Mouse (Mus musculus): ENCODE measurements around the gene Olfr1128.
"Not testable (repeated sequence)": the region's sequence is repeated elsewhere in the genome, so short reads cannot be mapped to it uniquely, and the experiment has no call there.

Olfr1128 gene

GRCm38 (mm10) chr2:87545442-87545841 lies at the start of gene Olfr1128:
Gene Olfr1128 (minus strand): TSS chr2:87545542.
- DNase-seq, result no peak

- DNase-seq, result not testable (repeated sequence)
Observed at GRCm38 (mm10) chr2:87573602-87574001, 28.3 kb upstream of the Olfr1128 start, which contains the start of gene Olfr1129. Gene Olfr1129 (plus strand): TSS chr2:87573902.

- DNase-seq, result no peak
Observed at GRCm38 (mm10) chr2:87534826-87535225, 10.5 kb downstream of the Olfr1128 start.

- no peak for DNase-seq
Observed at GRCm38 (mm10) chr2:87531496-87531895, 13.8 kb downstream of the Olfr1128 start, which contains the start of gene Olfr153. Gene Olfr153 (plus strand): TSS chr2:87531796.

- not testable (repeated sequence) for DNase-seq
Observed at GRCm38 (mm10) chr2:87525899-87526616, 19.3 kb downstream of the Olfr1128 start.

GRCm38 (mm10) chr2:87520651-87521050 lies 24.7 kb downstream of the Olfr1128 start:
- no peak for DNase-seq

GRCm38 (mm10) chr2:87516581-87516980 lies 28.8 kb downstream of the Olfr1128 start:
- no peak for DNase-seq

GRCm38 (mm10) chr2:87515457-87516060 lies 29.8 kb downstream of the Olfr1128 start:
- no peak for DNase-seq

DNA sequence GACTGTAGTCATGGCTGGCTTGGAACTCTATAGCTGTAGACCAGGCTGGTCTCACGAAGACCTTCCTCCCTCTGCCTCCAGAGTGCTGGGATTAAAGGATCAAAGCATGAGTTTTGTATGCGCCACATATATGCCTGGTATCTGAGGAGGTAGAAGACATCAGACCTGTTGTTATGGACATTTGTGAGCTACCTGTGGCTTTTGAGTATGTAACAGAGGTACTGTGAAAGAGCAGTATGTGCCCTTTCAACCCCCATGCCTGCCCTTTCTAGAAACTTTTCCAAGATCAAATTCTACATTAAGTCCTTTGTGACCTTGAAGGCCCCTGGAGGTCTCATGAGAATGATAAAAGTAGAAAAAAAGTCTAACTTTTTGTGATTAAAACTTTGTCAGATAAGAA lies 30.3 kb downstream of the Olfr1128 start:
- DNase-seq, result no peak

DNA sequence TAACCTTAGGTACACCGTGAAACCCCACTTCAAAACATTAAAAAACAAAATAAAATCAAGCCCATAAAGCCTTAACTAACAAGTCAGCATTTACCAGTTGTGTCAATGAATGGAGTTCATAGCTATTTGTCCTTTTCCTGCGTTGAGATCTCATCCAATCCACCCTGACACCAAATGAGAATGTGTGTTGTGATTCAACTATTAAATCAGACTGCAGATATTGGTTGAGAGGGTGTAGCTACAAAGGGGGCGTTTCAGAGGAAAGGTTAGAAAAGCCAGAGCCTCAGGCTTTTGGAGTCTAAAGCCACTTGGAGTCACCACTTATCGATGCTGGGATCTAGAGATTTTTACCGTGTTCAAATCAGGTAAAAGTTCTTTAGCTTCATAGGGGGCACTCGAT lies 39.1 kb downstream of the Olfr1128 start, which contains the start of gene Pramel6:
Gene Pramel6, plus strand, starts transcription at position 301 of the 400 bp plus-strand sequence.
- no peak for DNase-seq

DNA sequence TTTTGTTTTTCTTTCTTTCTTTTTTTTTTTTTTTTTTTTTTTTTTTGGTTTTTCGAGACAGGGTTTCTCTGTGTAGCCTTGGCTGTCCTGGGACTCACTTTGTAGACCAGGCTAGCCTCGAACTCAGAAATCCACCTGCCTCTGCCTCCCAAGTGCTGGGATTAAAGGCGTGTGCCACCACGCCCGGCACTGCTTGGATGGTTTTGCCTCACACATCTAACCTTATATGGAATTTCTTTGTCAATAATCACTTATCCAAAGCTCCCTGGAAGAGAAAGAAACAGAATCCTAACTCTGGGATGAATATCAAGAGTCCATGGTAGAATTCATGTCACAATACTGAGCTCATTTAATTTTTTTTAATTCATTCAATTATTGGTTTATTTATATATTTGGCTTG lies 48.3 kb downstream of the Olfr1128 start, which contains the start of gene Pramel7:
Gene Pramel7, minus strand, starts transcription at position 101 of the 400 bp plus-strand sequence.
- not testable (repeated sequence) for DNase-seq
